Mouse (Mus musculus) lung, embryonic 14.5 days (tissue): ENCODE measurements at regions not wholly inside any gene's neighbourhood (a gene's known extent, or its start where the extent isn't known, plus 50 kb on each side); places are given as distances from the start of the nearest gene placed in this dataset.

ENCODE experiments used
- ATAC-seq: fragments of 200-750 bp; cut with Nextera tagmentation; 2 replicates; pipeline ENCODE4 v1.8.0; 2017; ENCODE audit warnings: mild to moderate bottlenecking, moderate TSS enrichment, moderate library complexity; ENCODE audit not compliant: insufficient read depth
- DNase-seq: peaks from one replicate; pipeline ENCODE4 v3.0.0-alpha.2; 2015
- H3K27ac ChIP-seq: fragments of 300-500 bp; sonication (generic); 2 replicates; pipeline ENCODE4 v1.5.1; 2014; ENCODE audit warnings: low read depth, mild to moderate bottlenecking, moderate library complexity
- H3K27me3 ChIP-seq: fragments of 300-500 bp; sonication (generic); 2 replicates; pipeline ENCODE4 v1.6.1; 2014; ENCODE audit warnings: low read length, control low read depth; ENCODE audit not compliant: insufficient read depth
- H3K36me3 ChIP-seq: fragments of 300-500 bp; sonication (generic); 2 replicates; pipeline ENCODE4 v1.6.1; 2014; ENCODE audit warnings: control low read depth; ENCODE audit not compliant: insufficient read depth
- H3K4me1 ChIP-seq: fragments of 300-500 bp; sonication (generic); 2 replicates; pipeline ENCODE4 v1.6.1; 2014; ENCODE audit warnings: antibody characterized with exemption, control low read depth; ENCODE audit not compliant: insufficient read depth
- H3K4me2 ChIP-seq: fragments of 300-500 bp; sonication (generic); 2 replicates; pipeline ENCODE4 v1.6.1; 2014; ENCODE audit warnings: mild to moderate bottlenecking
- H3K4me3 ChIP-seq: fragments of 300-500 bp; sonication (generic); 2 replicates; pipeline ENCODE4 v1.5.1; 2014; ENCODE audit warnings: low read depth, low read length
- H3K9ac ChIP-seq: fragments of 300-500 bp; sonication (generic); 2 replicates; pipeline ENCODE4 v1.6.1; 2014
- H3K9me3 ChIP-seq: fragments of 300-500 bp; sonication (generic); 2 replicates; pipeline ENCODE4 v1.6.1; 2016; ENCODE audit warnings: low read depth, low read length, control low read depth
- CTCF ChIP-seq: IDR thresholded peaks from 2 replicates; pipeline ENCODE4 v1.5.1; 2016; ENCODE audit warnings: antibody characterized with exemption, low read depth
- WGBS: fragments of 180-500 bp; shearing (Covaris S2); extraction: QIAGEN DNeasy Blood & Tissue Kit; methylation state at CpG from one replicate; pipeline ENCODE4 v1.1.7; 2014; 5-methylcytosine and 5-hydroxymethylcytosine counted together

- Histone ChIP-seq H3K4me1 (no peaks in the 10 kb centered on the region), H3K9ac (no peak overlapping the region), H3K36me3 (no peaks in the 10 kb centered on the region), H3K9me3 (no peaks in the 10 kb centered on the region), H3K4me3 (no peak overlapping the region), H3K4me2 (no peak overlapping the region), H3K27me3 (no peaks in the 10 kb centered on the region), H3K27ac (no peak overlapping the region)
- no peak for DNase-seq
- TF ChIP-seq CTCF: no peak
- no peak for ATAC-seq
- 81% methylated on average over 4 of the region's 4 CpGs for WGBS
These were observed 52.1 kb upstream of the Nxph1 start for GRCm38 (mm10) chr6:8896097-8896496.

GRCm38 (mm10) chr6:8896822-8897221 is 51.4 kb upstream of the Nxph1 start:
- Histone ChIP-seq H3K9ac (no peak overlapping the region), H3K4me2 (no peak overlapping the region), H3K36me3 (no peaks in the 10 kb centered on the region), H3K27me3 (no peaks in the 10 kb centered on the region), H3K9me3 (no peaks in the 10 kb centered on the region), H3K4me3 (no peak overlapping the region), H3K4me1 (no peaks in the 10 kb centered on the region), H3K27ac (no peak overlapping the region)
- ATAC-seq (no peak), DNase-seq (no peak)
- 59% methylated on average over 5 of the region's 5 CpGs for WGBS
- TF ChIP-seq CTCF: no peak

GRCm38 (mm10) chr6:8897334-8897733 is 50.9 kb upstream of the Nxph1 start:
- H3K4me2 ChIP-seq: no peak overlapping the region
- H3K27me3 ChIP-seq: no peaks in the 10 kb centered on the region
- no peak for ATAC-seq
- no peak for TF ChIP-seq CTCF
- WGBS: 76% methylated on average over 7 of the region's 7 CpGs
- H3K4me1 ChIP-seq: no peaks in the 10 kb centered on the region
- H3K9ac ChIP-seq: no peak overlapping the region
- H3K9me3 ChIP-seq: no peaks in the 10 kb centered on the region
- no peak overlapping the region for H3K4me3 ChIP-seq
- no peaks in the 10 kb centered on the region for H3K36me3 ChIP-seq
- no peak overlapping the region for H3K27ac ChIP-seq
- DNase-seq: no peak

- H3K4me1 ChIP-seq: no peaks in the 10 kb centered on the region
- DNase-seq (no peak), ATAC-seq (no peak)
- H3K27ac ChIP-seq: no peak overlapping the region
- H3K4me3 ChIP-seq: no peak overlapping the region
- H3K9ac ChIP-seq: no peak overlapping the region
- TF ChIP-seq CTCF: no peak
- no peaks in the 10 kb centered on the region for H3K27me3 ChIP-seq
- 22% methylated on average over 3 of the region's 3 CpGs for WGBS
- H3K36me3 ChIP-seq: no peaks in the 10 kb centered on the region
- no peak overlapping the region for H3K4me2 ChIP-seq
- no peaks in the 10 kb centered on the region for H3K9me3 ChIP-seq
These were observed 50.0 kb upstream of the Nxph1 start for GRCm38 (mm10) chr6:8898268-8898667.
